Mouse (Mus musculus) cerebellum, adult 8-10 months (tissue): ENCODE data around the gene Rsph10b.

Experiments
- DNase-seq: peaks from one replicate; pipeline ENCODE4 v3.0.0; 2022

Gene Rsph10b

DNA sequence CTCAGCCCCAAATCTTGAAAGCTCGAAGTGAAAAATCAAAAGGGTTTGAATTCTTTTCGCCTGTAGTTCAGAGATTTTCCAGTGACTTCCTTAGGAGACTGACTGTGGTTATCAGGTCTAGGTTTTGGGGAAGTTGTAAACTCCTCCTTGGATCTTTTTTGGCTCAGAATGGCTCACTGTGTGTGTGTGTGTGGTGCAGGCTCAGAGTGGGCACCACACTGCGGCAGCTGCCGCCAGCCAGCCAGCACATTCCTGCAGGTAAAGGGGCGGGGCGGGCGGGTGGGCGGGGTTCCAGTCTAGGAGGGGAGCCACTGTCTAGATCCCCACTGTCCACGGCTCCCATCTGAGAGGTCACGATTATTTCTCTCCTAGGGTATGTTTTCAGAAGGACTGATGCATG is 8.8 kb downstream of the Rsph10b start:
- no peak for DNase-seq

DNA sequence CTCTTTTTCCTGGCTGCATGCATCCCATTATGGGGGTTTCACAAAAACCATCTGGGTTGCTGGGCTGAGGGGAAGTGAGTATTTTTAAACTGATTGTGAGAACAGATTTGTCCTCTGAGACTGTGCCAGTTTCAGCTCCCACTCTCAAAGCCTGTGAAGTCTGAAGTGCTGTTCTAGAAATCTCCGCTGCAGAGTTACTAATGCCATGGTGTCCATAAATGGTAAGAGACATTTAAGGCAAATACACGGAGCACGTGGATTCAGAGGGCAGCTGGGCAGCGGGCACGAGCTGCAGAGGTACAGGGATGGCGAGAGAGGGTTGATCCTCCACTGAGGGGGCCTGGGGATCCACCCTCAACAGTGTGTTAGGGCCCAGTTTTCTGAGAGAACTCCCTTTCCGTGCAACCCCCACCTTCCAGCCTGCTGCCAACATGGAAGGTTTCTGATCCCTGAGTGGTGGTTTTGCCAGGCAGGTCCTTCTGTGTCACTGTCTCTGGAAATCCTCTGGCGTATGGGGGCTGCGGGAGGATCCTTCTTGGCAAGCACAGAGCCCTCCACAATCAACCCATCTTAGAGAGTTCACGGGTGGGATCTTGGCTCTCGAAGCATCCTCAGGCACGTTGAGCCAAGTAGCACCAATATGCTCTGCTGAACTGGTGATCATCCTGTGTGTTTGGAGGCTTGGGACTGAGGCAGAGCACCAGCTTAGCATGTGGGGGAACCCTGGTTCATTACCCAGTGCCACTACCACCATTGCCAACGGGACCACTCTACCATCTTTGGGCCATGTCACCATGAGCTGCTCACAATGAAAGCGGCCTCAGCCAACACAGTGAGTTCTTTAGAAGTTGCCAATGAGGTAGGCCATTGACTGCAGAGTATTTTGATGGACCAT is 10.6 kb downstream of the Rsph10b start:
- DNase-seq: no peak

DNA sequence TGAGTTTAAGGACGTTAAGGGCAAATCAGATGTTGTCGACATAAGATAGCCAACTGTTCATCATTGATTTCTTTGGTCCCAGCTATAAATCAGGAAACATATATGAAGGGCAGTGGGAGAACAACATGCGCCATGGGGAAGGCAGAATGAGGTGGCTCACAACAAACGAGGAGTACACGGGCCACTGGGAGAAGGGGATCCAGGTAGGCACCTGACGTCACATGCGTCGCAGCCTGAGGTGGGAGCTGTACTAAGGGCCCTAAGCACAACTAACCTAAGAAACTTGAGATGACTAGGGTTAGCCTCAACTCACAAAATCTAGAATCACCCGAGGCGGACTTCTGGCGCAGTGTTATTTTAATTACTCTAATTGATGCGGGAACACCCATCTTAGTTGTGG is 15.5 kb downstream of the Rsph10b start:
- no peak for DNase-seq

DNA sequence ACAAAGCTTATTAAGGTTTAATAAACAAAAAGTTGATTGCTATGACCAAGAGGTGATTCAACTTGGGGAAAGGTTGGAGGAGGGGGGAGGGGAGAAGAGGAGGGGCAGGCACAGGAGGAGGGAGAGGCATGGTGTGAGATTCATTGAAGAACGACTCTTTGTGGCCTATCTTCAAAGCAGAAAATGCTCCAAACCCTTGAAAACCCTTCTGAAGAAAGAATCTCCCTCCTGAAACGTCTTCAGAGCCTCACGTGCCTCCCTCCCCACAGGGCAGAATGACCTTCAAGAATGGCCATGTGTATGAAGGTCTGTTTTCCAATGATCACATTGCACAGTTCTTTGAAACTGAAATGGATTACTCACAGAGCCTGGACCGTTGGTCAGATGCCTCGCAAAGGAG is 17.2 kb downstream of the Rsph10b start:
- DNase-seq: no peak

DNA sequence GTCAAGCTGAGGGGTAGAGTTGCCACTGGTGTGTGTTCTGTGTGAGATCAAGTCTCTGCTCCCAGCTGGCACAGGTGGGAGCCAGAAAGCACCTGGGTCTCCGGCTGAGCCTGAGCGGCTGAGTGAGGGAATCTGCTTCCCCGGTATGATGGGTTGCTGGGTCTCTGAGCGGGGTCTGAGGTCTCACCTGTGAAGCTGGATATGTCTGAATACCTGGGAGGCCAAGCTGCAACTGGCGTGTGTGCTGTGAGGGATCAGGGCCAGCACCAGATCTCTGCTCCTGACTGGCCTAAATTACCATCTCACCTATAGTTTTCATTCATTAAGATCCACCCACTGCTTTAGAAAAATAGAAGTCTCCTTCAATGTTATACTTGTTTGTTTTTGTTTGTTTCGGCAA is 24.3 kb downstream of the Rsph10b start:
- DNase-seq: no peak

DNA sequence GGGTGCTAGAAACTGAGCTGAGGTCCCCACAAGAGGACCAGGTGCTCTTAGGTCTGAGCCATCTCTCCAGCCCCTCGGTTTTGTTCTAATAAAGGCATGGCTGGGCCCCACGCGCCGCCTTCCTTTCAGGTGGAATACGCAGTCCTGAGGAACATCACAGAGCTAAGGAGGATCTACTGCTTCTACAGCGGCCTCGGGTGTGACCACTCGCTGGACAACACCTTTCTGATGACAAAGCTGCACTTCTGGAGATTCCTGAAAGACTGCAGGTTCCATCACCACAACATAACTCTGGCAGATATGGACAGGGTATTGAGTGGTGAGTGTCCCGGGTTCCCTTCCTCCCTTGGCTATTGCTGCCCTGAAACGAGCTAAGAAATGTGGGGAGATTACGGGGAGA is 26.7 kb downstream of the Rsph10b start:
- DNase-seq: no peak

DNA sequence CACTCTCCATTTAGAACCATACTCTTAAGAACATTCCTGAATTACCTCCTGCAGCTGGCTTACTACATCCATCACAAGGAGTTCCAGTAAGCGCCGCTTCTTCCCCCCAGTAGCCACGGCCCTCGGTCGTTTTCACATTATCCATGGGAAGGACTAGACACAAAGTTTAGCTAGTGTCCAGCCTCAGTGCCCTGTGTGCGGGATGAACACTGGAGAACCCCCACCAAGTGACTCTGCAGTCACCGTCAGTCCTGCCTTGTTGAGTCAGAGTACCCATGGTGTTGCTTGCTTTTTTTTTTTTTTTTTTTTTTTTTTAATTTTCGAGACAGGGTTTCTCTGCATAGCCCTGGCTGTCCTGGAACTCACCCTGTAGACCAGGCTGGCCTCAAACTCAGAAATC is 28.3 kb downstream of the Rsph10b start:
- no peak for DNase-seq

DNA sequence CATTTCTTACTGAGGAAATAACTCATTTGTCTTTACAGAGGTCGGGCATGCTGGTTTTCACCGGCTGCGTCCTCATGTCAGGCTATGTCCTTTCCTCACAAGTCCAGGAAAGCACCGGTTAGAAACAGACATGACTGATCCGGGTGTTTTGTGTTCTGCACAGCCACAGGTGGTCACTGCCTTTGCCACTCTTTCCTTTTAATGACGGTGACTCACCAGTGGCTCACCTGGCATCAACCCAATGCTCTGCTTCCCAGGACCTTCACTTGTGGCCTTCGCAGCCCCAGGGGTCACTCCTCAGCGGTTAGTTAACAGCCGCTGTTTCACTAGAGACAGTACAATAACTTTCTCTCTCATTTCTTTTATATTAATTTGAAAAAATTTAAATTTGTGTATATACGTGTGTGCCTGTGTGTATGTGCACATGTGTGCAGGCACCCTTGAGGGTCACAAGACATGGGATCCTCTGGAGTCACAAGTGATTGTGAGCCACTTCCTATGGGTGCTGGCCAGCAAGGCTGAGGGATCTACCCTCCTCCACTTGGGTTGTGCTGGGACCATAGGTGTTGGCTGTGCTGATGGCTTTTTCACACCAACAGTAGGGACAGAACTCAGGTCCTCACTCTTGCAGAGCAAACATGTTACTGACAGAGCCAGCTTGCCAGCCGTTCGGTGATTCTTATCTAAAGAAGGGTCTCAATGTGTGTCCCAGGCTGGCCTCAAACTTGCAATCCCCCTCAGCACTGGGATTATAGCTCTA is 32.9 kb downstream of the Rsph10b start:
- no peak for DNase-seq

DNA sequence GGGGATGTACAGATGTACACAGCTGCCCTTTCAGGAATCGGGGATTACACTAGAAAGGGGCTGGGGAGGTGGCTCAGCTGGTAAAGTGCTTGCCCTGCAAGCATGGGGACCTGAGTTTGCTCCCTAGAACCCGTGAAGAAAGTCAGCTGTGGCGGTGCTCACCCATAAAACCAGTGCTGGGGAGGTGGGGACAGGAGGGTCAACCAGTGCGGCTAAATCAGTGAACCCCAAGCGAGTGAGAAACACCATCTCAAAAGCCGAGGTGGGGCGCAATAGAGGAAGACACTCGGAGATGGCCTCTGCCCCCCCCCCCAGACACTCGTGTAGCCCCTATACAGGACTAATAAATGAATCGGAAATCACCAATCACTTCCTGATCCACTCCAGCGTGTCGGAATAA is 33.8 kb downstream of the Rsph10b start:
- no peak for DNase-seq

DNA sequence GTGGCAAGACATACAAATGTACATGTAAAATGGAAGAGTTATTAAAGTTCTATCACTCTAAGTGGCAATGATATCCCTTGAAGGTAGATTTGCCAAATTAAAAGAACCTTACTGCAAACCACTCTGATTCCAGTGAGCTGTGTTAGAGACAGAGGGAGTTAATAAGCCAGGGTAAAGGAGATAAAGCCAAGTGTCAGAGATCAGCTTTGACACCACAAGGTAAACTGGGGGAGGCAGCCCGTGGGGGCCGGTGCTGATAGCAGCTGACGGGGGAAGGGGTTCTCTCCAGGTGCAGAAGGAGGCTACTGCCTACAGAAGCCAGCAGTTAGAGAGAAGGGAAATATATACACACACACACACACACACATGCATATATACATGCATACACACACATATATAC is 39.8 kb downstream of the Rsph10b start:
- DNase-seq: no peak

DNA sequence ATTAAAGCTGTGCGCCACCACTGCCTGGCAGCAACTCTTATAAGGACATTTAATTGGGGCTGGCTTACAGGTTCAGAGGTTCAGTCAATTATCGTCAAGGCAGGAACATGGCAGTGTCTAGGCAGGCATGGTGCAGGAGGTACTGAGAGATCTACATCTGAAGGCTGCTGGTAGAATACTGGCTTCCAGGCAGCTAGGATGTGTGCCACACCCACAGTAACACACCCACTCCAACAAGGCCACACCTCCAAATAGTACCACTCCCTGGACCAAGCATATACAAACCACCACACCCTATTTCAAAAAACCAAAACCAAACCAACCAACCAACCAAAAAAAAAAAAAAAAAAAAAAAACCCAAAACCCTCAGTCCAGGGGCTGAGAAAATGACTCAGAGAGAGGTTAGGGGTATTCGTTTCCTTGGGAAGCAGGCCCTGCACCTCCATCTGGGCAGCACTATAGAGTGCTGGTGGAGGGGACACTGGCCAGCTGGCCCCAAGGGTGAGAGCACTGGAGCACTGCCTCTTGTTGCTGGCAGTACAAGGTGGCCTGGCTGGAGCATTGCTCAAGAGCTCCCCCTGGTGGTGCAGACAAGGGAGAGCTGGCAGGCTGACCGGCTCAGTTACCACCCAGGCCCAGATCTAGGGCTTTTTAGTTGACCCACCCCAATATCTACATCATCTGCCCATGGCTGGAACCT is 42.2 kb downstream of the Rsph10b start:
- peak; percentile 41 for DNase-seq

DNA sequence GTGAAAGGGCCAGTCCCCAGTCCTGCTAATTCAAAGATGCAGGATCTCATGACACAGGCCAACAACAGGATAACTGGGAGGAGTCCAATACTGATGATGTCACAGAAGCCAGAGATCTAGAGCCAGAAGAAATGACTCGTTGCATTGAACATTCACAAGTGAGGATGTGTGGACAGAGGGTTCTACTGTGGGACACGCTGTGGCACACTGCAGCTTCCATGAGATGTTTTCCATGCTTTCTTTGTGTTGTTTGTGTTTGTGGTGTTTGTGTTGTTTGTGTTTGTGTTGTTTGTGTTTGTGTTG is 42.7 kb downstream of the Rsph10b start:
- no peak for DNase-seq

DNA sequence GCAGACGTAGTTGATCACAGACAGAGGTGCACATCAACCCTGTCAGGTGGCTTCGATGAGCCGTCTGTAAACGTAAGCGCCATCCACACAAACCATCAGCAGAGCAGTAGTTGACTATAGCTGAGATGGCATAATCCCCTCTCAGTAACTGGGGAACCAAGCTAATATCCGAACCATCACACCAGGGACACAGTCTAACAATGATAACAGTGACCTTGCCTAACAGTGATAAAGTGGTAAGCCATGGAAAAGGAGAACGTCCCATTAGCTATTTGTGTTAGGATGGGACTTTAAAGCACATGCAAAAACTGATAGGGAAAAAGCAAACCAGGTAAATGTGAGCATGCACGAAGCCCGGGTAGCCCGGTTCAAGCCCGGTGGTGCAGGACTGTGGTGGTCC is 43.4 kb downstream of the Rsph10b start:
- no peak for DNase-seq

DNA sequence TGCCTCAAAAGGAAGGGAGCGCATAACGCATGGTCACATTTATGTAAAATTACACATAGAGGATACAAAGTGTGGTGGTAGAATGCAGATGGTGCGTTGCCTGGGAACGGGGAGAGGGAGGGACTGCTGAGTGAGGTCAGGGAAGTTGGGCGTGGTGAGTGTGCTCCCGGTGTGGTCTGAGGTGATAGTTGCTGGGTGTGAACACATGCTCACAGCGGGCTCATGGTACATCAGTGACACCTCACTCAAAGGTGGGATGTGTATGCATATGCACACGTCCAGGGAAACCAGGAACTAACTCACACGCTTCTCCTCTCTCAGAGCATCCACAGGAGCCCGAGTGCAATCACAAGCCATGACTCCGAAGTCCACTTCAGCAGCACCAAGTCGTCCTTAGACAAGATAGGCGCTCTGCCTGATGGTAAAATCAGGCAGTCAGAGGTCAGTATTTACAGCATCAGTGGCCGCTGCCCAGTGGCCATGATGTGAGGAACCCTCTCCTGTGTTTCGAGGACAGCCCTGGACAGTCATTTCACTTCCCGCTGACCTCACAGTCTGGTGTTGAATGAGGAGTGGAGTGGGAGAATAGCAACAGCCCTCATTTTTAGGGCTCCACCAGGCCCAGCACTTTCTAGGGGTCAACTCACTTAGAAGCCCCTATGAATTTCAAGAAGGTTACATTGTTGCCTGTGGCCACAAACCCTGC is 44.0 kb downstream of the Rsph10b start:
- DNase-seq: no peak

DNA sequence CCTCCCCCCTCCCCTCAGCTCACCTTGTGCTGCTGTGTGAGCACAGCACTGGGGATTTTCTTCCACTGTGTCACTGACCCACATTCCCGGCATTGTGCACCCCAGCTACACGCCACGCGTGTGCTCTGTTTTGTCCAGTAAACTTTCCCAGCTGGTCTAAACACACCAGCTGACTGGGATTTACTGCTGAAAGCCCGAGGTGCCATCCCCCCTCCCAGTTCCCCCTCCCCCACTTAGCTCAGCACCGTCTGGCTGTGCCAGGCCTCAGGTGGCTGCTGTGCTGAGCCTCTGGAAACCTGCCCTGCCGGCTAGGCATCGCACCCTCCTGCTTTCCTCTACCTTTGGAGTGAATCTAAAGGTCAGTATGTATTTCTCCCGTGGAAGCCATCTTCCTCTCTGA is 48.0 kb downstream of the Rsph10b start:
- DNase-seq: no peak

DNA sequence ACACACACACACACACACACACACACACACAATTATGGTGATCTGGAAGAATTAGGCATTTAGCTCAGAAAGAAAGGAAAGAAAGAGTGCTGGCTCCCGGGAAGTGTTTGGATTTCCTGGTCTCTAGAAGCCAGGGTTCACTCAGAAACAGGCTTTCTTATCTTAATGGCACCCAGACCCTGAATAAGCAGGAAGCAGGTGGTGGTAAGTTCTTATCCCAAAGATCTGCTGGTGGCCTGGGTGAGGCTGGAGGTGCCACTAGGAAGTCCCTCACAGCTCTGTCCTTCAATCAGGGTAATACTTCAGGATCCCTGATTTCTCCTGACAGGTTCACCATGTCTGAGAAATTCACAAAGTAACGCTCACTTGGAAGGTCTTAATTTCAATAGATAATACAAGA is 49.5 kb downstream of the Rsph10b start:
- DNase-seq: no peak

DNA sequence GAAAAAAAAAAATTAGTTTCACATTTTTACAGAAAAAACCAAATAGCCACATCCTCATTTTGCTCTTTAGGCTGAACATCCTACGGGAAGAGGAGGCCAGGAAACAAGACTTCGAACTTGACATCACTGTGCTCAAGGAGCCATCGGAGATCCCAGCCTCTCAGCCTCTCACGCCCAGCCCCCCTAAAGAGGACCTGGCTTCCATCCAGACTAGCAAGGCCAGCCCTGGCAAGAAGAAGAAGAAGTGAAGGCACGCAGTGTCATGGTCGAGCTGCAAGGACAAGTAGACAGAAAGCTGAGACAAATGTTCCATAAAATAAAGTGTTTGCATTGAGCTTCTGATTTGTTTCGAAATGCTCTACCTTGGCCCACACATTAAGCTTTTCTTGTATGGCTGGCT is 52.5 kb downstream of the Rsph10b start:
- no peak for DNase-seq

DNA sequence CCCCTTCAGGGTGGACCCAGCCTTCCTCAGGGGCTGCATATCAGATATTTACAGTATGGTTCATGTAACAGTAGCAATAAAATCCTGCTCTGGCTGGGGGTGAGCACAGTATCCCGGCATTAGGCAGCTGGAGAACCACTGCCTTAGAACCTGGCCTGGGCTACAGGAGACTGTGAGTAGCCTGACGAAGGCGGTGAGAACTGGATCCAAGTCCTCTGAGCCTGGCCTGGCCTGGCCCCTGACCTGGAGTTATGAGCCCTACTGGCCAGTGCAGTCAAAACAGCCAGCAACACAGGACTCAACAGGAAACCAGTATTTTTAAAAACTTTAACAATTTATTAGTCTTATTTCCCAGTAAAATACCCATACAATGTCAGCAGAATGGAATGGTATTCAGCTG is 54.8 kb downstream of the Rsph10b start:
- no peak for DNase-seq

DNA sequence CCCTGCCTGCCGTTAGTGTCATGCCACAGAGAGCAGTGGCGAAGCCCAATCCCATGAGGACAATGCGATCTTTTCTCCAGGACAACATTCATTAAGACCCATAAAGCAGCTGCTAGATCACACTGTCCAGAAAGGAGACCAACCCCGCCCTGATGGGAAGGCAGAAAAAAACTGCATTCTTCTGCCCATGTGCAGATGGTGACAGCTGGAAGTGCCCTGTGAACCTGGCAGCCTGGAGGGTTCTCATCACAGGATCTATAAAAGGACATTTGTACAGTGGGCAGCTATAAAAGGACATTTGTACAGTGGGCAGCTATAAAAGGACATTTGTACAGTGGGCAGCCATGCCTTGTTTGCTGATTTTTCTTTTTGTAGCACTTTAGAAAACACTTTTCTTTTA is 56.2 kb downstream of the Rsph10b start:
- DNase-seq: no peak

DNA sequence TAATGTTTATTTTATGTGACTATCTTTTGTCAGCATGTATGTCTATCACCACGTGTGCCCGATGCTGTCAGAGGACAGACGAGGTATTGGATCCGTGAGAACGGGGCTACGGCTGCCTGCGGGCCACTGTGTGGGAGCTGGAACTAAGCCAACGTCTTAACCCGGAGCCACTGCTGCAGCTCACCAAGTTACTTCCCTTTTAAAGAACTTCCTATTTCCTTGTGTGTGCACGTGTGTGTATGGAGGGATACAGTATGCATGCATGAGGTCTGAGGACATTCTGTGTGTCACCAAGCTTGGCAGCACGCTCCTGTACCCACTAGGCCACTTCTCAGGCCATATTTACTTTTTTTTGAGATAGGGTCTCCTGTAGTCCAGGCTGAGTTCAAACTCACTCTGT is 57.3 kb downstream of the Rsph10b start:
- DNase-seq: no peak

DNA sequence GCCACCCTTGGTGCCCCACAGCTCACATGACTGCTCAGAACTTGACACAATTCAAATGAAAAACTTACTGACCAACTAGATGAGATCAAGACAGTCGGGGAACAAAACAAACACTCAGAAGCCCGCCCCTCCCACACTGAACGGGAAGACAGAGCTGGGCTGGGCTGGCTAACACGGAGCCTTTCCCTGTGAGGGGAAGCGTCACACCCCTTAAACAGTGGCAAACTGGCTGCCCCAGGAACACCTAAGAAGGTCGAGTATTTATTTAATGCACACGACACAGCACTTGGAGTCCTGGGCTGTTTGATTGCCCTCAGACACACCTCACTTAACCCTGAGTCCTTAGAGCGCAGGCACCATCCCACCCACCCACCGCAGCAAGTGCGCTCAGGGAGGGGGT is 59.8 kb downstream of the Rsph10b start:
- DNase-seq: no peak

DNA sequence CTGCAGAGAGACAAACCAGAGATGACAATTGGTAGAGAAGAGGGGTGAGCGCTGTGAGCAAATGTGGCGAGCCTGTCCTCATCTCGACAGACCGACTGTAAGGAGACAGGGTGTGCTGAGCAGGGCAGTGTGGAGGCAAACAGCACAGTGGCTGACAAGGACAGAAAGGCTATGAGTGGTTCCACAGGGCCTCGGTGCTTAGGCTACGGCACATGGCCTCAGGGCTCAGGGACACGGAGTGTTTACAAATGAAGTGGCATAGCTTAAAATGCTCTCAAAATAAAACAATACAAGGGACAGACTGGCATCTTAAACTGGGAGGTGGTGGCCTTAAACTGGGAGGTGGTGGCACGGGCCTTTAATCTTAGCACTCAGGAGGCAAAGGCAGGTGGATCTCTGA is 60.4 kb downstream of the Rsph10b start:
- no peak for DNase-seq

DNA sequence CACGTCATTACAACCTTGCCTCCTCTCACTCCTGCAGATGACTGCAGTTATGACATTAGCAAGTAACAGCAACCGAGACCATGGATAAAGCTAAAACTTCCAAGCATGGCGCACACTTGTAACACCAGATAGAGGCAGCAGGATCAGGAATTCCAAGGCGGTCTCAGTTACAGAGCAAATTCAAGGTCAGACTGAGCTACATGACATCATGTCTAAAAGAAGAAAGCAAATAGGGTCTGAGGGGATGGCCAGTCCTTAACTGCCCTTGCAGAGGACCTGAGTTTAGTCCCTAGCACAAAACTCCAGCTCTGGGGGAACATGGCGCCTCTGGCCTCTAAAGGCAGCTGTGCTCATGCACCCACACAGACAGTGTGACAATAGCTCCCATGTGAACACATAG is 61.0 kb downstream of the Rsph10b start:
- DNase-seq: no peak
